Mouse (Mus musculus) megakaryocyte-erythroid progenitor cell, adult 5 weeks (primary cell): ENCODE data around the gene Olfr330. TPM values are rescaled to one million over a fixed set of nuclear protein-coding genes. Genes with fewer than 3 reads are reported as not detected.

Source experiments
- polyA plus RNA-seq: library from polyadenylated mRNA; stranded (reverse); fragments of >175 nt; gene quantifications from 2 replicates; pipeline ENCODE4 v1.2.3, GENCODE M21; 2012

The Olfr330 gene
- not detected in 2 replicates for polyA plus RNA-seq

GRCm38 (mm10) chr11:58534736-58535135 is at the start of gene Olfr330:
TSS of gene Olfr330 (minus strand) at chr11:58534836.

DNA sequence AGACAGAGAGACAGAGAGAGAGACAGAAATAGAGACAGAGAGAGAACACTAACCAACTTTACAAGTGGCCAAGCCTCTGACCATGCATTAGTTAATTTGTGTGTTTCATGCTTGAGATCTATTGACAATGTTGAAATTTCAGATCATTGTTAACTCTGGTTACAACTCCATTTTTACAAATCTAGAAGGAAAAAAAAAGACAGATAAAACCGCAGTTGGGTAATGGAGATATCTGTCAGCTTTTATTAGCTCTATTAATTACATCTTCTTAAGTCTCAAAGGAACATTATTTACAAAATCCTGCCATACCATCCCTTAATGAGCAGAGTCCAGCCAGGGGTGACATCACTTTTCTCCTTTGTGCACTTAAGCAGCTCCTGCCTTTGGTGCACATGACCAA is 42.8 kb upstream of the Olfr330 start, which contains the start of gene Olfr325:
TSS of gene Olfr325 (plus strand) at position 301 of the 400 bp plus-strand sequence.

GRCm38 (mm10) chr11:58570405-58570804 is 35.8 kb upstream of the Olfr330 start, which contains the start of gene Olfr224:
TSS of gene Olfr224 (minus strand) at chr11:58570553.

GRCm38 (mm10) chr11:58555536-58555935 is 20.9 kb upstream of the Olfr330 start, which contains the start of gene Olfr328:
TSS of gene Olfr328 (minus strand) at chr11:58555636.

GRCm38 (mm10) chr11:58546322-58546721 is 11.7 kb upstream of the Olfr330 start, which contains the start of gene Olfr329-ps:
TSS of gene Olfr329-ps (minus strand) at chr11:58546422.

DNA sequence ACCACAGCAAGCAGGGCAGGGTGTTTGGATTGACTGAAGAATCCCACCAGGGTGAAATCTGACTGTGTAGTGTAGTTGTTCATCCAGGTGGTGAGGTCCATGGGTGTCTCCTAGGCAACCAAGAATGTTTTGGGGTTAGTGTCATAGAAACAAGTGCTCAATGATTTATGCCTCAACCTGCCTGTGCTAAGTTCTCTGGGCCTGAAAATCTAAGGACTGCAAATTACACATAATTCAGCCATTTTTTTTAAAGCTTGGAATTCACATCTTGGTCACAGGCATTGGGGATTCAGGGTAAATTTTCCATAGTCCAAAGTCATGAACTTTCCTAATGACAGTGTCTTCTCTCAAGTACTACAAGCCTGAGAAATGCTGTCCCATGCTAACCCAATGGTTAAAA is 32.2 kb downstream of the Olfr330 start, which contains the start of gene Olfr331:
TSS of gene Olfr331 (minus strand) at position 101 of the 400 bp plus-strand sequence.

DNA sequence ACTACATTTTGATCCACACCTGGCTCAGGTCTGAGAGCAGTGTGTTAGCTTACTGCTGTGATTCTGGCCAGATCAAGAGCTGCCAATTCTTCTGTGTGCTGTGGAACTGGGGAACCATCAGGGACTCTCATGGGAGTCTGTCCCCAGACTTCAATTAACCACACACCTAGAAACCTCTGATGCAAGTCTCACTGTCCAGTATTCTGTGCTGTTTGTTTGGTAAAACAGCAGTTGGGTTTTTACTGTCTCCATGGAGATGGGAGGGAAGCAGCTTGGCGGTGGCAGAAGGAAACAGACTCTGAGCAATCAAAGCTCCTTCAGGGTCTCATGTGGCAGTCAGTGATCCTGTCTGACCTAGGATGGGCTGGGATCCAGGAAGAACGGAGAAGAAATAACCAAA is 42.2 kb downstream of the Olfr330 start, which contains the start of gene Olfr332:
TSS of gene Olfr332 (minus strand) at position 101 of the 400 bp plus-strand sequence.

Other genes starting within 250 kb of the Olfr330 start
- gene Zfp692, start 227.8 kb downstream of the Olfr330 start, polyA plus RNA-seq: 21.9 and 27.0 TPM in 2 replicates
- 7.8 and 11.3 TPM in 2 replicates for gene Zfp672, start 204.5 kb downstream of the Olfr330 start, polyA plus RNA-seq
- gene Sh3bp5l, start 204.1 kb downstream of the Olfr330 start, polyA plus RNA-seq: 18.6 and 19.5 TPM in 2 replicates
- gene Lypd8, start 155.8 kb downstream of the Olfr330 start, polyA plus RNA-seq: not detected in 2 replicates
- gene 1810065E05Rik, start 113.7 kb downstream of the Olfr330 start, polyA plus RNA-seq: not detected in 2 replicates
- not detected in 2 replicates for gene Gm12253, start 102.3 kb downstream of the Olfr330 start, polyA plus RNA-seq
- gene Lypd9, start 81.9 kb downstream of the Olfr330 start, polyA plus RNA-seq: not detected in 2 replicates
- gene Olfr30, start 72.6 kb downstream of the Olfr330 start, polyA plus RNA-seq: not detected in 2 replicates
- not detected in 2 replicates for gene Olfr332, start 42.3 kb downstream of the Olfr330 start, polyA plus RNA-seq
- gene Olfr331, start 32.3 kb downstream of the Olfr330 start, polyA plus RNA-seq: not detected in 2 replicates
- not detected in 2 replicates for gene Olfr329-ps, start 11.6 kb upstream of the Olfr330 start, polyA plus RNA-seq
- gene Olfr328, start 20.8 kb upstream of the Olfr330 start, polyA plus RNA-seq: not detected in 2 replicates
- not detected in 2 replicates for gene Olfr224, start 35.7 kb upstream of the Olfr330 start, polyA plus RNA-seq
- not detected in 2 replicates for gene Olfr325, start 42.9 kb upstream of the Olfr330 start, polyA plus RNA-seq
- gene Olfr324, start 60.3 kb upstream of the Olfr330 start, polyA plus RNA-seq: not detected in 2 replicates
- not detected in 2 replicates for gene 2210407C18Rik, start 81.2 kb upstream of the Olfr330 start, polyA plus RNA-seq
- not detected in 2 replicates for gene Olfr323, start 95.7 kb upstream of the Olfr330 start, polyA plus RNA-seq
- 5.2 and 7.9 TPM in 2 replicates for gene Trim58, start 105.6 kb upstream of the Olfr330 start, polyA plus RNA-seq
- gene Olfr322, start 123.9 kb upstream of the Olfr330 start, polyA plus RNA-seq: 0.14 TPM in 1 of 2 replicates, not detected in the other
- not detected in 2 replicates for gene Olfr320, start 146.3 kb upstream of the Olfr330 start, polyA plus RNA-seq
- not detected in 2 replicates for gene Olfr319, start 164.3 kb upstream of the Olfr330 start, polyA plus RNA-seq
- gene Olfr318, start 189.2 kb upstream of the Olfr330 start, polyA plus RNA-seq: 0.05 and 0.06 TPM in 2 replicates
- gene Olfr317, start 204.4 kb upstream of the Olfr330 start, polyA plus RNA-seq: not detected in 2 replicates
- gene Olfr316, start 217.9 kb upstream of the Olfr330 start, polyA plus RNA-seq: not detected in 2 replicates
- gene Olfr315, start 238.4 kb upstream of the Olfr330 start, polyA plus RNA-seq: not detected in 2 replicates
- not detected in 2 replicates for gene Olfr314, start 248.1 kb upstream of the Olfr330 start, polyA plus RNA-seq